Mouse (Mus musculus): ENCODE measurements around the gene Rbl1.

- TF ChIP-seq CTCF (IDR thresholded peaks at IDR 0.05) (no peak), EP300 (IDR thresholded peaks at IDR 0.05) (no peak)
Observed at GRCm38 (mm10) chr2:157144132-157144531, 60.2 kb downstream of the Rbl1 start.
